Mouse (Mus musculus): Measurements from ENCODE around the gene Lnpep.
A peak's percentile ranks its signal among the peaks of the same experiment; 100 is the strongest.

DNA sequence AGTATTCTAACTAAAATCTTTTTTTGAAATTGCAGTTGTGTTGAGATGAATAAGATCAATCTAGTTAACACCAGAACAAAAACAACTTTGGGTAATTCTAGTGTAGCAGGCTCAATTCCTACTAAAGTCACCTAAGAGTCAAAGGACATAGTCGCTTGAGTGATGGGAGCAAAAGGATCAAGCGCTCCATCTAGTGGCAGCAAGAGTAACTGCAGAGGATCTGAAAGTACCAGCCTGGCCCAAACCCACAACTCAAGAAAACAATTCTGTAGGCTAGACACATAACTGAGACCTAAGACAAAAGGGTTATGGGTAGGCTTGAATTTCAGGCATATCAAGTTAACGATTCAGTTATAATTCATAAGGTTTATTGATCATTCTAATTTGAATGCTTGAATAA lies 20.9 kb upstream of the Lnpep start:
- no peak for TF ChIP-seq EP300 (IDR thresholded peaks at IDR 0.05; ENCODE audit: low read depth)
- TF ChIP-seq CTCF (IDR thresholded peaks at IDR 0.05; ENCODE audit: low read depth), result peak; percentile 91

All from heart, postnatal 0 days (tissue).